Mouse (Mus musculus) retina, postnatal 1 day (tissue): Measurements from ENCODE around the gene Lrit2.
A peak's percentile ranks its signal among the peaks of the same experiment; 100 is the strongest.

Experiments used
- DNase-seq: peaks from one replicate; pipeline ENCODE4 v3.0.0-alpha.2; 2012

Gene Lrit2

DNA sequence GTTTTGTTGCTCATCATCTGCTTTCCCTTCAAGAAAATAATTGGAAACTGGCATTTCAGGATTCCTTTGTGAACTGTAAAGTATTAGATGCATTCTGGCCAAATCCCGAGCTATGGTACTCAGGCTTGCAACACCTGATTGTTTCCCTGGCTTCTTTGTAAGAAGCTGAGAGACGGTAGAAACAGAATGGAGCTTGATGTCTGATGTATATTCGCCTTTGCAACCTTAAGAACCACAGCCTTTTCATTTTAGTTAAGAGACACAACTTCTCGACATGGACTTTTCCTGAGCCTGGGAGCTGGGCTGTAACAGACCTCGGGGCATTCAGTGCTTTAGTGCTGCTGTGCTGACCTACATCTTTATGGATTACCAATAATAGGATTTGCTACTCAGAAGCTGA lies at the start of gene Lrit2:
Lrit2 (plus strand) TSS at position 301 of the 400 bp plus-strand sequence.
- peak; percentile 44 for DNase-seq

DNA sequence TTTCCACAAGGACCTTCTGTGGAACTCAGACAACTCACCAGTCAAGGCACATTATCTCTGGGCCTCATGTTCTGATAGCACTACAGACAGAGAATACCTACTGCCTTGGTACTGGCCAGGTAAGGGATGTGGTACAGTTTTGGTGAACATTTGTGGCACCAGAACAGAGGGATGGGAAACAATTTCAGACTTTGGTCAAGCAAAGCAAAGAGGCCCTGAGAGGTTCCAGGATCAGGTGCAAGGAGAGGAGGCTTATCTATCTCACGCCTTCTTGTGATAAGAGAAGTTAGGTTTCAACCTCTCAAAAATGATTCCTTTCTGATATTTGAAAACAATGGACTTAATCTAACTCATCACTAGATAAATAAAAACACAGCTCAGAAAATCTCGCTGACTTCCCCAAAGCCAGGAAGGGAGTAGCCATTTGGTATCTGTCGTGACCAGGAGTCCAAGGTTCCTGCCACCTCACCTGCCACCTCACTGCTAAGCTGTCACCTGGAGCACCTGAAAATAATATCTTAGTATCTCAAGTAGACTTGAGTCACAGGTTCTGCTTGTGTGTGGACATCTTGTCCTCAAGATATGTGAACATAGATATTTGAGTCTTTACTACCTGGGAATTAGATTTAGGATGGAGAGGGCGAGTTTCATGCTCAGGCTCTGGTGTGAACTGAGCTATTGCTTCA lies 40.3 kb upstream of the Lrit2 start:
- no peak for DNase-seq

DNA sequence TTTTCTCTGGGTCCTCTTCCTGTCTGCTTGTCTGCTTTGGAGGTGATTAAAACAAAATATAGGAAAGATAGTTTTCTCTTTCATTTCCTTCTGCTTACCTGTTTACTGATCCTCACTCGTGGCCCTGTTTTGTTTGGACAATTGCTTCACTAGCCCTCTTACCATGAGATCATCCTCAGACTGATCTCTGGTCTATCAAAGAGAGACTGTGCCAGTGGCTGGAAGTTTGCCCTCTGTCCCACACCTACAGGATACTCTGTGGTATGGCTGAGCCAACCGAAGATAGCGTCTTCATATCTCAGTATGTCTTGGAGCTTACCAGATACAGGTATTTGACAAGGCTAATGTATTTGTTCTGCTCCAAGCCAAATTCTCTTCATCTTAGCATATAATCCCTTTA lies 39.8 kb upstream of the Lrit2 start:
- DNase-seq = no peak

DNA sequence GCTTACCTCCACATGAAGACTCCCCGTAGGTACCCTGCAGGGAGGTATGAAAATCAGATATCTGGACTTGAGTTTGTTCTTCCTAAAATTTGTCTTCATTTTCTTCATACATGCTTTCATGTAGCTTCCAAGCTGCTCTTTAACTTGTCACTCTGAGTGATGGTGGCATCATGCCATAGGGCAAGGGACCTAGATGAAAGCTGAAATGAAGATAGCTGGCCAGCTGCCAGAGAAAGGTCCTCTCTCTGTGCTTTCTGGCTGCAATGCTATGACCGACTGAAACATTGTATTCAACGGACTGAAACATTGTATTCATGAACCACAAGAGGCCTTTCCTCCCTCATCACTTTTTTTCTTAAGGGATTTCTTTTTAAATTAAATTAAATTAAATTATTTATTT lies 39.2 kb upstream of the Lrit2 start:
- DNase-seq = peak; percentile 29

DNA sequence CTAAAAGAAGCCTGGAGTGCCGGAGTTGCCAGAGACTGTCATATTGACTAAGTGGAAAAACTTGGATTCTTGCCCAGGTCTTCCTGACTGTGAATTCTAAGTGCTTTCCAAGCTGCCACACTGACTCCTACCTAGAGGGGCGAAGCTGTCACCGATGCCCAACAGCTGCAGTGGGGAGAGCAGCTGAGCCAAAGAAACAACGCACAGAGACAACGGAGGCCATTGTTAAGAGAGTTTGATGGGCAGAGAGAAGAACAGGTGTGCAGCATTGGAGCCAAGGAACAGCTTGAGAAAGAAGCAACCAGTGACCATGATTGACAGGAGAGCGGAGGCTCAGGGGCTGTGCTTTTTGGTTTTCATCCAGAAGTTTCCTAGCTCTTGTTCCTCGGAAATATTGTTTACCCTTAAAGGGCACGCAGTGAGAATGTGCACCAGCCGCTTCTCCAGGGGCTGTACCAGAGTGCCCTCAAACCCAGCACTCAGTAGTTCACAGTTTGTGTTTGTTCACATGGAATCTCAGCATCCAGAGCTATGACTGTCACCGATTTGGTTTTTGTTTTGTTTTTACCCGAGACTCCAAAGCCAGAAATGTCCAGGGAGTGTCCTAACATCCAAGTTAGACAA lies 35.1 kb upstream of the Lrit2 start:
- peak; percentile 63 for DNase-seq

DNA sequence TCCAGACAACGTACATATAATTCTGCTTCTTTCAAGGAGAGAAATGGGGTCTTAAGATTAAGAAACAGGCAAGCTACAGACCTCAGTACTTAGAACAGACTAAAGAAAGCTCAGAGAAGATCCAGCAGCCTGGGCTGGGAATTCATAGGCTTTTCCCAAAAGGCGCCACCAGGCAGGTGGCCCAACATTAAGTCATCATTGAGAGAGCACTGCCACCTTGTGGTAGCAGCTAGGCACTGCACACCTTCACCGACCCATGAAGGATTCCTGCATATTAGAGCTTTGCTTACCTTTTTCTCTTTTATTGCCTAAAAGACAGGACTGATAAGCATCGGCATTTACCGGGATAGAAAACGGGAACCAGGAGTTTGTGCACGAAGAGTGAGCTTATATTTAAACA lies 34.5 kb upstream of the Lrit2 start:
- DNase-seq = peak; percentile 77

DNA sequence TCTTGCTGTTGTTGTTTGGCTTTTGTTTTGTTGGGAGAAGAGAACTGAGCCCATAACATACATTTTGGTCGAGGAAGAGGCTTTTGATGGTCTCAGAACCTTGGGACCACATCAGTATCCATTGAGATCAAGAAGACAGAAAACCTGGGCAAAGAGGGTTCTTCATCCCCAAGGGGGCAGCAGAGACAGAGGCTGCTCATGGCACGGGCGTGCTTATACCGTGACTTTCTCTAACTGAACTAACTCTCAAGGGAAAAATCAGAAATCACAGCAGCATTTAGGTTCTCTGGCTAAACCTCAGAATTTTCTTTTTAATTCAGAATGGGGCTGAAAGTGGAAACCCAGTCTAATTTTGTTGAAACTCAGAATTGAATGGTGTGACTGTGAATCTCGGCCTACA lies 33.3 kb upstream of the Lrit2 start:
- peak; percentile 23 for DNase-seq

DNA sequence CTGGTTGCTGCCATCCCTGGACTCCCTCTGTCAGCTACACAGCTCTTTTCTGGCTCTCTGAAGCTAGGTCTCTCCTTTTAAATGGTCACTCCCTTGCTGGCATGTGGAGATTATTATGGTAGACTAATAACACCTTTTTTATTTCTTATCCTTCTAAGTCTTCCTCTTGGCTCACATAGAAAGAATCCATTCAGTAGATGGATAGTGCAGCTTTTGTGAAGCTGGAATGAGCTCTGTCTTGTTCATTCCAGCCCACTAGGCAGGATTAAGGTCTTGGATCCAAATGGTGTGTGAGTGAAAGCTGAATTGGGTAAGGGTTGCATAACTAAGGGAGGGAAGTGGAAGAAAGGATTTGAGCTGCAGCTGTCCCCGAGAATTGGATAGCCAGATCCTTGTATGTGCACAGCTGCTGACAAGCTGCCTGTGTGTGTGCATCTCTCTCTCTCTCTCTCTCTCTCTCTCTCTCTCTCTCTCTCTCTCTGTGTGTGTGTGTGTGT lies 18.8 kb upstream of the Lrit2 start, which contains the start of gene Rgr:
Rgr (minus strand) TSS at position 51 of the 497 bp plus-strand sequence.
- DNase-seq = peak; percentile 29

DNA sequence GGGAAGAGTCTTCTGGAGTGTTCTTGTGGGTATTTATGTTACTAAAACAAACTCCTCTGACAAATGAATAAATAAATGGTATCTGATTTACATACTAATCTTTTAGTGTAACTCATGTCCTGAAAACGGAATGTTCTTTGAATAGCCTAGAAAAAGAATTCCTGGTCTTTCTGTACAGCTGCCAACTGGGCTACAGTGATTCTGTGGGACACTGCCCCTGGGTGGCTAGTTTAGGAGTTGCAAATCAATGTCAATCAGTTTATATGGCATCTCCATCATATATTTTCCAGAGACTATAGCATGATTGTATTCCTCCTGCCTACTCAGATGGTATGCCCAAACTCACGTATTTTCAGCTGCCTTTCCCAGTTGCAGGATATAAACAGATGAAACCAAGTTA lies 2.9 kb upstream of the Lrit2 start:
- DNase-seq = no peak

DNA sequence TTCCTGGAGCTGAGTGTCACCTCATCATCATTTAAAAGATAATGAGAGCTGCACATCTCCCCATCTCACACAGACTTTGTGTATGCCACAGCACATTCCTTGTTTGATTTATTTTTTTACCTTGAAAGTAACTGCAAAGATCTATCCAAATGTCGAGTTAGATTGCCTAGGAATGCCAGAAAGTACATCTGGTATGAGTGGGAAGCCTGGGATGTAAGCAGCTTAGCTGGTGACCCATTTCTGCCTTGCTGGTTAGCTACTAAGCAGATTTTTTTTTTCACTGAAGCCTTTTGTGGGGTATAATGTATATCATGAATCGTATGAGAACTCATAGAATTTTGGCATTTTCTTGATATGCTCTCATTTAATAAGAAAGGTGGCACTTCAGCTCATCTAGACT lies 1.1 kb upstream of the Lrit2 start:
- DNase-seq = peak; percentile 51

DNA sequence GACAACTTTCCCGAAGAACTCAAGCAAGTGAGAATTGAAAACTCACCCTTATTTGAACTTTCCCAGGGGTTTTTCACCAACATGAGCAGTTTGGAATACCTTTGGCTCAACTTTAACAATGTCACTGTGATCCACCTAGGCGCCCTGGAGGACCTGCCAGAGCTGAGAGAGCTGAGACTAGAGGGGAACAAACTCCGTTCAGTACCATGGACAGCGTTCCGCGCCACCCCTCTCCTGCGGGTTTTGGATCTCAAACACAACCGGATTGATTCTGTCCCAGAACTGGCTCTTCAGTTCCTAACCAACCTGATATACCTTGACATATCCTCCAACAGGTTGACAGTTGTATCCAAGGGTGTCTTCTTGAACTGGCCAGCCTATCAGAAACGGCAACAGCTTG lies 787 bp downstream of the Lrit2 start:
- peak; percentile 58 for DNase-seq

DNA sequence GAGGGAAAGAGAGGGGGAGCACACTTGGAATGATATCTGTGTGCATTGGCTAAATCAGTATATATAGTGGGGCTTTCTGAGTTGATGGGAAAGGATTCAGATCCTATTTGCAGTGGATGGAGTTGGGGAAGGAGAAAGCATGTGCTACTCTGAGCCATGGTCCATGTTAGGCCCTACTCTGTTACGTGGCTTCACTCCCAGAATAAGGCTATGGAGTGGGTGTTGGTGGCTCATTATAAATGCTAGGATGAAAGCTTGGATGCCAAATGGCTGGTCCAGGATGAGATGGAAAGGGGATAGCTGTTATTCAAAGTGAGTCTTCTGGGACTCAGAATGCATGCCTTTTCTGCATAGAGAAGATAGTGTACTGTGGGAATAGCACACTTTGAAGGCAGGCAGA lies 13.0 kb downstream of the Lrit2 start:
- no peak for DNase-seq

DNA sequence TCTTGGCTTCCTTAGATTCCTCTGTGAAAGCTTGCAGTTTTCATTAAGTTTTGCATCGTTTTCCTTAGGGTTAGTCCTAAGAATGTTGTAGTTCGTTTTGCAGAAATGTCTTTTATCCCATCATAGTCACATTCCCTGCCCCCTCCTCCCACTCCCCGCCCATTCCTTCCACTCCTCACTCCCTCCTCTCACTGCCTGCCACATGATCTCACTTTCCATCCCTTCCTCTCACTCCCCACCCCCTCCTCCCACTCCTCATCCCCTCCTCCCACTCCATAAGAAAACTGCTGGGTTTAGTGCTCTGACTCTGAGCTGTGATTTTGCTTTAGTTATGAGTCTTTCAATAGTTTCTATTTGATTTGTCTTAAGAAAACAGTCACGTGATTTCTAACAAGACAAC lies 16.0 kb downstream of the Lrit2 start:
- no peak for DNase-seq

DNA sequence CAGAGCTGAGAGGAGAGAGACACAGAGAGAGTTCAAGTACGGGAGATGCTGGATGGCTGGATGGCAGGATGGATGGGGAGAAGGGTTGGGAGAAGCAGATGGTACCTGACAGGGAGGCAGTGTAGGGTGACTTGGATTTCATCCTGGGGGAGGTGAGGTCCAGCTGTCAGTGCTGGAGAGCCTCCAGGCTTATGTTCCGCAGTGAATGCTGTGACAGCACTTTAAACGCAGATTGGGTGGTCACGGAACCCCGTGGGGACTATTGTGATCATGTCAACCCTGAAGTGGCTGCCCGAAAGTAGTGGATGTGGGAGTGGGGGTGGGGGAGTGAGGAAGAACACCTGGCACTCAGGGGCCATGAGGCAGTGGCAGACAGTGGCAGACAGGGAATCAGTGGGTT lies 26.7 kb downstream of the Lrit2 start:
- DNase-seq = no peak

DNA sequence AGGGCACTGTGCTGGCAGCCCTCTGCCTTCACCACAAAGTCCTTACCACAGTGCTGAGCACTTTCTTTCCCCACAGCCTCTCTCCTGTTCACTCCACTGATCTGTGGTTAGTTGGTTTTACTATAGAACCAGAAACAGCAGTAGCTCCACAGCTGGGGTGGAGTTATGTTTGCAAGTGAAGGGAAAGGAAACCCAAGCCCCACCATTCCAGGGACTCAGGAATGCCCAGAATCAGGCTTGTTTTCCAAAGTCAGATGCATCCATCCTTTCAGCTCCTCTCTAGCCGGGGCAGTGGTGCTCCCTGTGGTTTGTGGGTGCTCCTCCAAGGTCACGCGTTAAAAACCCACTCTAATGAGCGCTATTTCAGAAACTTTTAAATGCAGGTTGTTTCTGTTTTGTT lies 27.8 kb downstream of the Lrit2 start:
- DNase-seq = no peak

DNA sequence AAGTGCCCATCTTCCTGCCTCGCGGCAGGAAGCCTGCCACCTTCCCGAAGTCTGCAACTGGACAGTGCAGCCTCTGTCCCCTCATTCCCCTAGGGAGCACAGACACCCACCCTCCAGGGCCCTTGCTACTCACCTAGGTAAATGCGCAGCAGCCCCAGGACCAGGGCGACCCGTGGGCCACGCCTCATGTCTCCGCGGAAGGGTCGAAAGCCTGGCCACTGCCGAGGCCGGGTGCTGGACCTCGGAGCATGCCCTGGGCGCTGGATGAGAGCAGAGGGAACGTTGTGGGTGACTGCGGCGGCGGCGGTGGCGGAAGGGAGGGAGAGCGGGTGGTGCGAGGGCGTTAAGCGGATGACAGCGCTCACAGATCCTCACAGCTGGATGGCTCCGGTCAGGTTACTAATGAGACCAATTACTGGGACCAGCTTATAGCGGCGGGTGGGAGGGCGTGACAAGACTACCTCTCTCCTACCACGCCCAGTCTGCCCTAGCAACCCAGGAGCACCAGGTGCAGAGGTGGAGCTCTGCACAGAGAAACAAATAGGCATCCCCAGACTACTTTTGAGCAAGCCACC lies 30.3 kb downstream of the Lrit2 start, which contains the start of gene Cdhr1:
Cdhr1 (minus strand) TSS at position 392 of the 575 bp plus-strand sequence.
- peak; percentile 86 for DNase-seq

DNA sequence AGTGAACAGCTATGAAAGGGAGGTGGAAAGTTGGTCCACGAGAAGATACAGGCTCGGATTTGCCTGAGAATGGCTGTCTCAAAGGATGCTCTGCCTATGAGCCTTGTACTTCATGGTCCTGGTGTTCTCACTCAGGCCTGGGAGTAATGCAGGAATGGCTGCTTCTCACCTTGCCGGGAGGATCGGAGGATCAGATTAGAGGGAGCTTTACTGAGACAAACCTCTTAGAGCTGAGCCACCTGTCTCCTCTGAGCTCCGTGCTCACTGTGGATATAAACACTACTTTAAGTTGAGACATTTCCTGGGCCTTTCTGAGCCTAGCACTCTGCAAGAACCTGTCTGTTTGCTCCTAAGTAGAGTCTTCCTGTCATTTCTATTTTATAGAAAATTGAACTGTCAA lies 33.8 kb downstream of the Lrit2 start:
- DNase-seq = peak; percentile 42

DNA sequence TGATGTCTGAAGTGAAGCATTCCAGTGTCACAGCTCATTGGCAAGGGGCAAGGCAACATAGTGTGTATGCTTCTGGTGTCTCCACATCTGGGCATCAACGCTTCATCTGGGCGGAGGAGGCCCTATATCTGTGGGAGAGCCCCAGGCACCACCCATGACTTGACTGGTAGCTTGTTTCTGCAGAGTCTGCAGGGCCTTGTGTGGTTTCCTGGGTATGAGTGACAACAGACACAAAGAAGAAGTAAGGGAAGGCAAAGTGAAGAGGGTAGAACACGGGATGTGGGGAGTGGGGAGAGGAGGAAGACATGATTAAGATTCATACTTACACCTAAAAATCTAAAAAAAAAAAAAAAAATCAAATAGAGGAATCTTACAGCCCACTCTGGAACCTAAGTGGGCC lies 34.8 kb downstream of the Lrit2 start:
- DNase-seq = no peak

DNA sequence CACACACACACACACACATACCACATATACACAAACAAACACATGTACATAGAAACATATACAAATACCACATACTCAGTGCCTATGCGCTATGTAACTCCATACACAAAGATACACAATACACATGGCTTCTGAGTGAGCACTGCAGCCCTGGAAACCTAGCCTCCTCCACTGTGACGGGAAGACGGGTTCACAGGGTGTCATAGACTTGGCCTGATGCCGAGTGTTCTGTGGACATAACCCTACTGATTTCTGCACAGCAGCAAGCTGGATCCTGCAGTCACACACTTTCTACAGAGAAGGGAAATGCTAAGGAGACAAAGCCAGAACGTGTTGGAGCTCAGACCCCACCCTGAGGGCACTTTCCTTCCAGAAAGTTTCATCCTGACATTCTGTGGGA lies 37.0 kb downstream of the Lrit2 start:
- no peak for DNase-seq

DNA sequence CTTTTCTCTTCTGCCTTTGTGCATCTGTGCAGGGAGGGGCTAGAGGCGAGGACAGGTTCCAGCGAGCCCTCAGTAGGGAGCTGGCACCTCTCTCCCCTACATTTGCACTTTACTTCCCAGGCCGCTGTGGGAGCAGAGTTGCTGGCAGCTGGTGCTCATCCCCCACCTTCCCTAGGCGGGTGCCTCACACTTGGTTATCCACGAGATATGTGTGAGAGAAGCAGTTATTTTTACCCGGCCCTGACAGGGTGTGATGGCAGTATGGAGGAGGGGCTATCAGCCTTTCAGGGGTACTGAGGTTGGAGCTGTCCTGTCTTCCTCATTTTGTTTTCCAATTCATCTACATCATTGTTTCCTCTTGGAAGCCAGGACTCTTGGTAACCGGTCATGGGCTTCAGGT lies 38.1 kb downstream of the Lrit2 start:
- DNase-seq = no peak

DNA sequence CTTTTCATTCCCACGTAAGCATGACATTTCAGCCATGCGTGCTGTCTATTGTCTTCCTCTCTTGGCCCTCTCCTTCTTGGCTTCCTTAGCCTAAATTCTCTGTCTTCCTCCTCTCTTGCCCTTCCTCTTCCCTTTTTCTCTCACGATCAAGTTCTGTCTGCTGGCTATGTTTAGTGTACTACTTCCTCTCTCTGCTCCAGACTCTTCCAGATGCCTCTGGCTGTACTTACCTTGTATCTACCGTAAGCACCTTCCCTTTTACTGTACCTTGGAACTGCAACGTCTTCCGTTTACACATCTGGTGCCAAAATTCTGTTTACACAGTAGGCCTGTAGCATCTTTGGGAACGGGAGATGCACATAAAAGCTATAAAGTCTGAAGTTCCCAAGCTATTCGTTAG lies 41.7 kb downstream of the Lrit2 start:
- no peak for DNase-seq

DNA sequence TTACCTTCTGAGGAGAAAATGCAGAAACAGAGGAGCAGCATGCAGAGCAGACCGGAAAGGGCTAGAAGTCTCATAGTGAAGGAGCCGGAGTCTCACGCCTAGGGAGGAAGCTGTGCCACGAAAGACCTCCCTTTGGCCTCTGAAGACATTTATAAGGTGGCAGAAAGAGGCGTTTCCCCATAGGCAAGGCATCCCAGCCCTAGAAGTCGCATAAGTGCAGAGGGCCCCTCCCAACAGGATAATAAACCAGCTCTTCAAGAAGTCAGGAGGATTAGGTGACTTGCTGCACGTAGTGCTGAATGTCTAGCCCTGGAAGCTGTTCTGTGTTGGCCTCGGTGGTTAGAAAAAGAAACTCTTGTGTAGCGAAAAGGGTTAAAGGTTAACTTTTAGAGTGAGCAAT lies 42.2 kb downstream of the Lrit2 start:
- DNase-seq = no peak

DNA sequence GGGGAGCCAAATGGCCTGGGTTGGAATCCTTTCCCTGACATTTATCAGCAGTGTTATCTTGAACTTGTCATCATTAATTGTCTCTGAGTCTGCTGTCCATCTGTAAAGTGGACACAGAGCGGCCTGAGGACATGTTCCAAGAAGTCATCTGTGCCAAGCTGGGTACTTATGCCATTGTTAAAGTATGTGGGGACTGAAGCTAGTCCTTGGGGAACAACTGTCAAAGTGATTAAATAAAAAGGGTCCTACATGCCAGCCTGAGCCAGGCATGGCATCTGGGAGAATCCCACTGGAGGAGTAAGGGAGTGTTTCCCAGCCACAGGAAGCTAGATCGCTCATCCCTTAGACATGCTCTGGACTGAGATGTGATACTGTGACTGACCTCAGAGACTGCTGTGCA lies 42.7 kb downstream of the Lrit2 start:
- DNase-seq = no peak

DNA sequence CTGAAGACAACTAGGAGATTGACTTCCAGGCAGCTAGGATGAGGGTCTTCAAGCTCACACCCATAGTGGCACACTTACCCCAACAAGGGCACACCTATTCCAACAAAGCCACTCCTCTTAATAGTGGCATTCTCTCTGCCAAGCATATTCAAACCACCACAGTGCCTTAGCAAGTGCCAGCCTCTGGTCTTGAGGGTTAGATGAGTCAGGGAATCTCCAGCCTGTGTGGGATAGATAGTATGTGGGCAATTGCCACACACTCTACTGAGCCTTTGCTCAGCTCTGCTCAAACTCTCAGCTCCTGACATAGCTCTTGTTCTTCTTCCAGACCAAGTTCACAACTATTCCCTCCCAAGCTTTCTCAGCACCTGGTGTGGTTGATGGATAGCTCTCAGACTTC lies 43.6 kb downstream of the Lrit2 start:
- DNase-seq = no peak
